Mouse (Mus musculus) lung, postnatal 0 days (tissue): ENCODE measurements around the gene Zdhhc23.

ENCODE experiments used
- CTCF ChIP-seq: IDR thresholded peaks from 2 replicates; pipeline ENCODE4 v1.5.1; 2016; ENCODE audit warnings: antibody characterized with exemption, mild to moderate bottlenecking
- EP300 ChIP-seq: IDR thresholded peaks from 2 replicates; pipeline ENCODE4 v1.6.1; 2016; ENCODE audit warnings: antibody characterized with exemption, mild to moderate bottlenecking, control low read depth

- TF ChIP-seq CTCF (no peak), EP300 (no peak)
Observed at GRCm38 (mm10) chr16:43918867-43919266, 60.7 kb downstream of the Zdhhc23 start.
